Mouse (Mus musculus) A20 (cell line): ENCODE measurements at regions not wholly inside any gene's neighbourhood (a gene's known extent, or its start where the extent isn't known, plus 50 kb on each side); places are given as distances from the start of the nearest gene placed in this dataset.
A peak's percentile ranks its signal among the peaks of the same experiment; 100 is the strongest.
"Not testable (repeated sequence)": the region's sequence is repeated elsewhere in the genome, so short reads cannot be mapped to it uniquely, and the experiment has no call there.

Experiments
- DNase-seq: peaks from one replicate; pipeline ENCODE4 v3.0.0-alpha.2; 2011; ENCODE audit warnings: low read depth, low spot score

DNA sequence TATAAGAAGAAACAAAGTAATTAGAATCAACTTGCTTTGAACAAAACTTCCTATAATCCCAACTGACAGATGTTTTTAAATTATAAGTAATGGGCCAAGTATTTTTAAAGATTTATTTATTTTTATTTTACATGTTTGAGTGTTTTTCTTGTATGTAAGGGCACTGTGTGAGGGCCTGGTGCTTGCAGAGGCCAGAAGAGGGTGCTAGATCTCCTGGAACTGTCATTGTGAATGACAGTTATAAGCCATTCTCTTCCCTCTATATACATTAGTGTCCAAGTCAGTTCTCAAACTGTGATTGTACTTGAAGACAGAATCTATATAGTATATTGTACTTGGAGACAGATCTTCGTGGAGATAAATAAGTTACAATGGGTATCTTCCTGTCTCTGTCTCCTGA lies 149.1 kb upstream of the Palmd start:
- DNase-seq, result peak; percentile 9

DNA sequence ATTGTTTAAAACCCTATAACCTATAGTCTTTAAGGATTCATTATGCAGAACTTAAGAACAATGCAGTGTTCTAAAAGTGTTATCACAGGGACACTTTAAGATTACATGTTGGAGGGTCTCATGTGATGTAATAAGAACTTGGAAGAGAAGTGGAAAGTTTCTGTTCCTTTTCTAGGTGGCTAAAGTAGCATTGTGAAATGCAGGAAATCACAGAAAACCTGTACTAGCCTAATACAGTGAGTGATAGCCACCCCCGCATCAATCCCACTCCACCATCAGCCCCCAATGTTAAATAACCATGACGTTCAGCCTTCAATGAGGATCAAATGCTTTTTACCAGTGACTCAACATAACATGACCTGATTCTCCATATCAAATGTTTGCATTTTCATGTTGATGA lies 147.4 kb upstream of the Palmd start:
- DNase-seq, result no peak

DNA sequence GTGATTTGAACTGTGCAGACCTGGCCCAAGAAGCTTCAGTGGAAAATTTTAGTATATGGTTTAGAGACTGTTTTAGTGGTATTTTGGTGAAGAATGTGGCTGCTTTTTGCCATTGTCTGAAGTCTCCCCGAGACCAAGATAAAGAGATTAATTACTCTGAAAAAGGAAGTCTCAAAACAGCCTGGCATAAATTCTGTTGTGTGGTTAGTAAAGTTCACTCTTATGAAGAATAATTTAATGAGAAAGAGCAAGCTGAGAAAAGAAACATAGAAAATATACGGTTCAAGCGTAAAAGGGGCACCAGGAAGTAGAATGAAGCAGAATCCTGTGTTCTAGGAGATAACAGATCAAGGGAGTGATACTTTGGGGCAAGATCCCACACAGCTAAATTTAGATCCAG lies 144.0 kb upstream of the Palmd start:
- no peak for DNase-seq

DNA sequence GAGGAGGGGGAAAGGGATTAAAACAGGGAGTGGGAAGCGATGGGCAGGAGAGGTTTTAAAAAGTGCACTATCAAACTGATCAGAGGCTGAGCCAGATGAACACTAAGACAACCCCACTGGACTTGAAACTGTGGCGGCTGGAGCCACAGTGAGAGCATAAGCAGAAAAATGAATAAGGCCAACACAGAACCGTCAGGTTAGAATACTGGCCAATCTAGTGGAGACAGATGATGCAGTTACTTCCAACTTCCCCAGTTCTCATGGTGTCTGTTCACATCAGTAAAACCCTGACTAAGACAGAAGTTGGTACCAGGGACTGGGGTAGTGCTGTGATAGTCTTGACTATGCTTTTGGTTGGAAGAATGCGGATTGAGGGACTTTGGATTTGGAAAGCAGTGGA lies 143.5 kb upstream of the Palmd start:
- DNase-seq, result no peak

GRCm38 (mm10) chr3:117108966-117109700 lies 140.3 kb upstream of the Palmd start:
- no peak for DNase-seq

GRCm38 (mm10) chr3:117107986-117108385 lies 139.2 kb upstream of the Palmd start:
- no peak for DNase-seq

- no peak for DNase-seq
Observed at GRCm38 (mm10) chr3:117107378-117107777, 138.6 kb upstream of the Palmd start.

- DNase-seq, result no peak
Observed at GRCm38 (mm10) chr3:117087646-117088045, 118.9 kb upstream of the Palmd start.

DNA sequence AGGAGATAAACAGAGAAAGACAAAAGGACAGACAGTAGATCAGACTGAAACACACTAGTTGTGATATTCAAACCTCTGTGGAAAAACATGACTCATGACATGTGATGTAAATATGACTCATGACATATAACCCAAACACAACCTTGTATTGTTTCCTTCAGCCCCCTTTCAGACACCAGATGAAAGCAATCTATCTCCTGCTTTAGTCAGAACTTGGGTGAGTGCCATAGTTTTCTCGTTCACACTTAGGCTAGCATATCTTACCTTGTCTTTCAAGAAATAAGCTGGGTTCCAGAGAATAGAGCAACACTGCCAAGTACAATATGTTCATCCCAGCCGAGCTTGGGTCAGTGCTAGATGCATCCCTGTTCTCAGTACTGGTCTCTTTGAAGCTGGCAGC lies 107.9 kb upstream of the Palmd start:
- no peak for DNase-seq

GRCm38 (mm10) chr3:117073399-117073798 lies 104.6 kb upstream of the Palmd start:
- no peak for DNase-seq

DNA sequence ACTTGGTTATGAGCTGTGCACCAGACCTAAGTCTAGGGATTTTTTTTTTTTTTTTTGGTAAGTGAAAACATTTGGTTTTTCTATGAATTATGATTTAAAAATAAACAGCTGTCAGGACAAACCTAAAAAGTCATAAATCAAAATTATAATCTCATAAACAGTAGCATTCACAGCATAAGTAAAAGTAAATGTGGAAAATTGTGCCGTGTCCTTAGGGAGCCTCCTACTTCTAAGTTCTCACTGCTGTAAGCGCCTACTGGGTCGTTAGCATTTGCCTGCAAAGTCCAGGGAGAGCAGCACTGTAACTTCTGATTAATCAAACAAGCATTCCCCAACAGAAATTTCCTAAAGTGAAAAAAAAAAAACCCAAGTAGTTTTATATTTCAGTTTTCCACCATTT lies 104.2 kb upstream of the Palmd start:
- no peak for DNase-seq

- no peak for DNase-seq
Observed at GRCm38 (mm10) chr3:117071851-117072250, 103.1 kb upstream of the Palmd start.

GRCm38 (mm10) chr3:117067470-117068053 lies 98.8 kb upstream of the Palmd start:
- no peak for DNase-seq

- no peak for DNase-seq
Observed at GRCm38 (mm10) chr3:117065904-117066303, 97.1 kb upstream of the Palmd start.

DNA sequence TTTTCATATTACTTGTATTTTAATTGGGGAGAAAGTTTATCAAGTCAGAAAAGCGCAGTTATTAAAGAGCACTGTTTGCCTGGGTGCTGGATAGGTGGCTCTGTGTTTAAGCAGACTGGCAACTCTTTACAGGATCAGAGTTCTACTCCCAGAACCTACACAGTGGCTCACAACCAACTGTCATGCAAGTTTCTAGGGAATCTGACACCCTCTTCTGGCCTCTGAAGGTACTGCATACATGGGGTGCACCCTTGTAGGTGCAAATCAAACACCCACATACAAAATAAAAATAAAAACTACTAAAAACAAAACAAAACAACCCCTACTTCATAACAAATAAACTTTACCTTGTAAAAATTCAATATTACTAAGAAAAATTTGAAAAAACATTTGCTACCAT lies 93.0 kb upstream of the Palmd start:
- DNase-seq, result peak; percentile 16

- no peak for DNase-seq
Observed at GRCm38 (mm10) chr3:117061182-117061581, 92.4 kb upstream of the Palmd start.

DNA sequence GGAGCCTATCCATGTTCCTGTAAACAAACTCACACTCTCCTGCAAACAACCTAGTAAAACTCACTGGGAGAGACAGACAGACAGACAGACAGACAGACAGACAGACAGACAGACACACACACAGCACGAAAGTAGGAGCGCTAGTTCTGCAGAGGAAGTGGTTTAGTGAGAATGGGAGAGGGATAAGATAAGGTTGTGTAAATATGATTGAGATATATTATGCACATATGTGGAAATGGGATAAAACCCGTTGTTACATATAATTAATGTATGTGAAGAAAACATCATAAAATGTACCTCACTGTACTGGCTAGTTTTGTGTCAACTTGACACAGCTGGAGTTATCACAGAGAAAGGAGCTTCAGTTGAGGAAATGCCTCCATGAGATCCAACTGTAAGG lies 85.9 kb upstream of the Palmd start:
- DNase-seq, result not testable (repeated sequence)

DNA sequence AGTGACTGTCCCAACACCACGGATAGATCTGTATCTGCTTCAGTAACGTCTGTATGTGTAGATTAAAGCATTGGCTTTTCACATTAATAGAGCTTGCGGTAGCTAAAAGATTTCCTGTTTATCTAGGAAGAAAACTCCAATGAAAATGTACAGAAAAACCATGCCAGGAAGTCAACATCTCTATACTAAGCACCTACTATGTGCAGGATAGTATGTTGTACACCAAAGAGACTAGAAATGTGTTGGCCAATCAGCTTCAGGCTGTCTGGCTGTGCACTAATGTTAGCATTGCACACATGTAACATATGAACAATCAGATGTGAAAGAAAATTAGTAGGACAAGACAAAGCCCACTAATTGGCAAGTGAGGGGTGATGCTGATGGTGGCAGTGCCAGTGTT lies 82.6 kb upstream of the Palmd start:
- DNase-seq, result no peak

DNA sequence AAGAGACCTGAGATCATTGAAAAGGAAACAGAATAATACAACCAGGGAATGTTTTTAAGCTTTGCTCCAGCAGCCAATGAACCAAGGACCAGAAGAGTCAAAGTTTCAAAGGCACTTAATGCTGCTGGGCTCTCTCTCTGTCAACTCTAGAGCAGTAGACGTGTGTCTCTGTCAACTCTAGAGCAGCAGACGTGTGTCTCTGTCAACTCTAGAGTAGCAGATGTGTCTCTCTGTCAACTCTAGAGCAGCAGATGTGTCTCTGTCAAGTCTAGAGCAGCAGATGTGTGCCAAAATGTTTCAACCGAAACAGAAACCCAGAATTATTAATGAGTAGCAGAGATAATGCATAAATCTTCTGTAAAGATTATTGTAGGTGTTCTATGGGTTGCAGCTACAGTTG lies 82.1 kb upstream of the Palmd start:
- no peak for DNase-seq

- DNase-seq, result no peak
Observed at GRCm38 (mm10) chr3:117049410-117049809, 80.6 kb upstream of the Palmd start.

DNA sequence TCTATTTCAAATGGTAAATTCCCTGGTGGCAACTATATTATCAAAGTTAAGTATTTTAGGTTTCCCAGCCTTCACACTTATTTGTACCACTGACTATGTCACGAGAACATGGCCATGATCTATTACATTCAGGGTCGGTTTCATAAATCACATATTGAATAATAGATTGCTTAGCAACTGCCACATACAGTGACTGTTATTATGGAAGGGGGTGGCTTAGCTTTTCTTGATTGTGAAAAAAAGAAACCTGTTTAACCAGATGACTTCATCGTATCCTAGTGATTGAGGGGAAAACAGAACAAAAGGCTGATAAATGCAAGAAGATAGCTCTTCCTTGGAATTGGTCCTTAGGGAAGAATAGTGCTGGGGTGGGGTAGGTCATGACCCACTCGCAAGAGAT lies 76.0 kb upstream of the Palmd start:
- no peak for DNase-seq

DNA sequence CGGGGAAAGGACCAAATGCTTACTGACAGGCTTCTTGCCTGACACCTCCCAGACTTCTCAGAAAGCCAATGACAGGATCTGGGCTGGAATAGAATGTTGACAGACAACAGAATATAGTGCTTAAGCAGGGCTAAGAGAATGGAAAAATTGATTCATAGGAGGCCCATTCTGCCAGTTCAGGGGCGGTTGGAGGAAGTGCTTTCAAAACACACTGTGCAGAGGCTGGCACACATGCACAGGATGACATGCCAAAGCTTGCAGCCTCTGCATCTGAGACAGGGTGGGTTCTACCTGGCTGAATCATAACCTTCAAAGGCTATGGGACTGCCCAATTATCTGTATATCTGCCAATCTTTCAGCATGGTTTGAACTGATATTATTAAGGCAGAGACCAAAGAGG lies 75.5 kb upstream of the Palmd start:
- no peak for DNase-seq

DNA sequence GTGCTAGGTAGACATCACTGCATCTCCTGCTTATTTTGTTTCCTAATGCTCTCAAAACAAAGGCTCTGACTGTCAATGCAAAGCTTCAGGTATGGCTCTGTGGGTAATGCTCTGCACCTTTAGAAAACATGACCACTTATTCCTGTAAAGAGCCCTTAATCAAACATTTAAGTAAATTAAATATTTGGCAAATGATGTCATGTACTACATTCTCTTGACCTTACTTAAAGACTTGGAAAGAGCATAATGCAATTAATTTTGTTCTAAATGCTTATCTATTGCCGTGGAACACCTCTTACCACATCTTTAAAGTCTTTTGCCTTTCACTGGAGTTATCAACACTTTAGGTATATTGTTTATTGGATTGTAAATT lies 70.1 kb upstream of the Palmd start:
- DNase-seq, result no peak
